Mouse (Mus musculus) liver, embryonic 12.5 days (tissue): Measurements from ENCODE around the gene Lekr1. TPM values are rescaled to one million over a fixed set of nuclear protein-coding genes. Genes with fewer than 3 reads are reported as not detected.

Experiments
- ATAC-seq: fragments of 200-750 bp; cut with Nextera tagmentation; 2 replicates; pipeline ENCODE4 v1.8.0; 2017; ENCODE audit warnings: moderate number of reproducible peaks, mild to moderate bottlenecking, moderate library complexity
- H3K27ac ChIP-seq: fragments of 300-500 bp; sonication (generic); 2 replicates; pipeline ENCODE4 v1.5.1; 2016; ENCODE audit warnings: mild to moderate bottlenecking
- H3K27me3 ChIP-seq: fragments of 300-500 bp; sonication (generic); replicated peaks from 2 replicates; pipeline ENCODE4 v1.6.1; 2016; ENCODE audit warnings: mild to moderate bottlenecking, moderate library complexity
- H3K36me3 ChIP-seq: fragments of 300-500 bp; sonication (generic); 2 replicates; pipeline ENCODE4 v1.6.1; 2016; ENCODE audit warnings: mild to moderate bottlenecking, moderate library complexity
- H3K4me1 ChIP-seq: fragments of 300-500 bp; sonication (generic); 2 replicates; pipeline ENCODE4 v1.6.1; 2016
- H3K4me2 ChIP-seq: fragments of 300-500 bp; sonication (generic); 2 replicates; pipeline ENCODE4 v1.6.1; 2016; ENCODE audit warnings: mild to moderate bottlenecking, moderate library complexity
- H3K4me3 ChIP-seq: fragments of 300-500 bp; sonication (generic); 2 replicates; pipeline ENCODE4 v1.5.1; 2016; ENCODE audit warnings: mild to moderate bottlenecking, moderate library complexity
- H3K9ac ChIP-seq: fragments of 300-500 bp; sonication (generic); 2 replicates; pipeline ENCODE4 v1.6.1; 2016; ENCODE audit warnings: mild to moderate bottlenecking, moderate library complexity
- H3K9me3 ChIP-seq: fragments of 300-500 bp; sonication (generic); replicated peaks from 2 replicates; pipeline ENCODE4 v1.6.1; 2016; ENCODE audit warnings: mild to moderate bottlenecking, moderate library complexity
- WGBS: fragments of 180-500 bp; shearing (Covaris S2); methylation state at CpG from one replicate; pipeline ENCODE4 v1.1.7; 2016; ENCODE audit not compliant: insufficient replicate concordance; 5-methylcytosine and 5-hydroxymethylcytosine counted together
- polyA plus RNA-seq: library from polyadenylated mRNA; unstranded; fragments of >200 nt; fragmentation: Nextera tagmentation; extraction: Ambion mirVana; gene quantifications from 2 replicates; pipeline ENCODE4 v1.2.1, GENCODE M21; 2016

Gene Lekr1
- polyA plus RNA-seq, 1 experiment from 2014 or later, result 1.9 TPM

DNA sequence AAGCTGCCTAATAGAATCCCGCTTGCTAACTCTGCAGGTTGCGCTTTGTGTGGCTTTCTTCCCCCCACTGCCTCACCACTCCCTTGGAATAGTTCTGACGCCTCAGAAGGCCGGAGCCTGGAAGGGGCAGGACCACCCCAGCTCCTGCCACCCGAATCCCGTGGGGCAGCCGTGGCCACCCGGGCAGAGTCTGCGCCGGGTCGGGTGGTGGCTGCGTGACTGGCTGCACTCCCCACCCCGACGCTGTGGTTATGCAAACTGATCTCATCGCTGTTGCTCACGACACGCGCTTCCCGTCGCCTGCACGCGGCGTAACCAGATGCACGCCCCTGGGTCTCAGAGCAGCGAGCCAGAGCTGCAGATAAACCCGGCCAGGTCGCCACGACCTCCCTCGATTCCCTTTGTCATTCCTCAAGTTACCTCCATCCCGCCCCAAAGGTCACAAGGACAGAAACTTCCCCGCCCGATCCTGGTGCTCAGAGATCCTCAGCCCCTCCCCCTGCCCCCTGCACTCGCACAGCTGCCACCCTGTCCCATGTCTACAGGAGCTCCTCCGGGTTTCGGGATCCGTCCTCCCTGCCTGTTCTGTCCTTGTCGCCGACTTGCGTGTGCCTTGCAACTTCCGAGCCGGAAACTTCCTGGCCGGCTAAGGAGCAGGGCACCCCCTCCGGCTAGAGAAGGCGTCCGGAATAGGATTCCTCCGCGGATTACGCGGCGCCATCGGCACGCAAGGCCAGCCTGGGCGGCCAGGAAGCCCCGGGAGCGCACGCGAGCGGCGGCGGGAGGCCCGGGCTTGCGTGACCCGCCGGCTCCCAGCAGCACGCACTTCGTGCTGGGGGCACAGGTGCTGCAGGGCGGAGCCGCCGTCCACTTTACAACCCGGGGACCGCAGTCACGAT lies 7.1 kb upstream of the Lekr1 start:
- ATAC-seq, result peak; percentile 71
- Histone ChIP-seq H3K9ac (peak overlapping the region; percentile 62), H3K9me3 (no peaks in the 10 kb centered on the region), H3K27me3 (peaks cover 51% of the 10 kb centered on the region), H3K4me2 (peak overlapping the region; percentile 87), H3K27ac (peak overlapping the region; percentile 51; the same call in 1 of the 2 replicates), H3K4me3 (peak overlapping the region; percentile 60), H3K4me1 (peaks cover 18% of the 10 kb centered on the region), H3K36me3 (no peaks in the 10 kb centered on the region)
- WGBS, result 1% methylated on average over 72 of the region's 72 CpGs

DNA sequence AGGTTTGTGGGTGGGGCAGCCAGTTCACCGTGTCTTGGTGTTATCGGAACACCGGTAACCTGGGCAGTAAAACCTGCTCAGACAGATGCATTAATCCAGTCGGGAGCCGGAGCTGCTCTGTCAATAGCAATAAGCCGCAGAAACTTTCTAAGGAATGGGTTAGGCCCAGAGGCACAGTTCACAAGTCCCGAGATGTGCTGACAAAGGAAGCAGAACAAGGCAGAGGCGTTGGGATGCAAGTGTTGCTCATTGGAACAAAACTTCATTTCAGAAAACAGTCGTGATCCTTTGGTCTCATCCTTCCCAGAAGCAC lies 6.5 kb upstream of the Lekr1 start:
- H3K27me3 ChIP-seq, result peaks cover 51% of the 10 kb centered on the region
- H3K4me1 ChIP-seq, result peaks cover 18% of the 10 kb centered on the region
- ATAC-seq, result no peak
- 6% methylated on average over 9 of the region's 9 CpGs for WGBS
- H3K27ac ChIP-seq, result 0 out of 2 replicates have a peak overlapping the region, but pooled peaks have one; percentile 51
- H3K9ac ChIP-seq, result peak overlapping the region; percentile 62
- H3K4me3 ChIP-seq, result peak overlapping the region; percentile 60
- no peaks in the 10 kb centered on the region for H3K9me3 ChIP-seq
- H3K36me3 ChIP-seq, result no peaks in the 10 kb centered on the region
- H3K4me2 ChIP-seq, result peak overlapping the region; percentile 87

DNA sequence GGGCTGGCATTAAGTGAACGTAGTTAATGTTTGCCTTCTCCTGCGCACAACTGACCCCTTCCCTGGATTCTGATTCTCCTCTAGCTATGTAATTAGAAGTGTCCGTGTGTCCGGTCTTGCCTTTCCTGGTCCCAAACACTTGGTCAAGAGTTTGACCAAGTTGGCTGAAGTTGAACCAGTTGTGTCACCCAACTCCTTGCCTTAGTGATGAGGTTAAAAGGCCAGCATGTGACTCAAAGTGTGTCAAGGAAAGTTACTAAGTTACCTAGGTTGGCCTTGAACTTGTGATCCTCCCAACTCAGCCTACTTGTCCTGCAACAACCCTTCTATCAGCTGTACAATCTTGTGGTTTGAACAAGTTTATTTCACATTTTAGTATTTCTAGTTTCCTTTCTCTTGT lies 5.7 kb upstream of the Lekr1 start:
- H3K27ac ChIP-seq, result no peak overlapping the region
- H3K9ac ChIP-seq, result no peak overlapping the region
- H3K4me3 ChIP-seq, result no peak overlapping the region
- ATAC-seq, result no peak
- no peak overlapping the region for H3K4me2 ChIP-seq
- peaks cover 15% of the 10 kb centered on the region for H3K4me1 ChIP-seq
- H3K9me3 ChIP-seq, result no peaks in the 10 kb centered on the region
- peaks cover 51% of the 10 kb centered on the region for H3K27me3 ChIP-seq
- no peaks in the 10 kb centered on the region for H3K36me3 ChIP-seq
- WGBS, result 85% methylated on average over 4 of the region's 4 CpGs

DNA sequence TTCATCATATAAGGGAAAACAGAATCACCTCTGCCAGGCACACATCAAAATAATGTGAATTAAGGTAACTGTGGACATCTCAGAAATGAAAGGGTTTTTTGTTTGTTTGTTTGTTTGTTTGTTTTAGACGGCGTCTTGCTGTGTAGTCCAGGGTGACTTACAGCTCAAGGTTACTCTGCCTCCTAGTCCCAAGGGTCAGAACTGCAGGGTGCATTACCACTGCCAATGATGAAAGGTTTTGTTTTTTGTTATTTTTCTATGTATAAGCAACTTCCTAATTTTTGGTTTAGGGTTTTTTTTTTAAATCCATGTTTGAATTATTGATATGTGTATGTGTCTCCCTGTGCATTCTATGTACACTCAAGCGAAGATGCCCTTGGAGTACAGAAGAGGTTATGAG lies 4.3 kb upstream of the Lekr1 start:
- H3K4me2 ChIP-seq, result no peak overlapping the region
- H3K9ac ChIP-seq, result no peak overlapping the region
- no peaks in the 10 kb centered on the region for H3K36me3 ChIP-seq
- no peak for ATAC-seq
- H3K4me1 ChIP-seq, result peaks cover 29% of the 10 kb centered on the region
- H3K27ac ChIP-seq, result no peak overlapping the region
- H3K27me3 ChIP-seq, result peaks cover 41% of the 10 kb centered on the region
- H3K4me3 ChIP-seq, result no peak overlapping the region
- no peaks in the 10 kb centered on the region for H3K9me3 ChIP-seq
- WGBS, result 67% methylated on average over 3 of the region's 3 CpGs

DNA sequence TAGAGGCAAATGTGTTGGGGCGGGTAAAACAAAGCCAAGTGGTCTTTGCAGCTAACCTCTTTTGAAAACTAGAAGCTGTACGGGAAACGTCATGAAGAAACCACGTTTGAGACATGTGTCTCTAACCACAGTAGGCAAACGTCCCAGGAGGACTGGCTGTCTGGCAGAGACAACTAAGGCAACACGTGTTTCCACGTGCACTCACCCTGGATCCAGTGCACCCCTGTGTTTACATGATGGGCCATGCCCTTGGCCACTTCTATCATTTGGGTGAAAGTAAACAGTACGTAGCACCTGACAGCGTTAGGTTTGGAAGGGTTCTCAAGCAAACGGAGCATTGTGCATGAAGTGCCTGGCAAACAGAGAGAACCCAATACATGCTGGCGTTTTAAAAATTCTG lies 2.9 kb upstream of the Lekr1 start:
- 48% methylated on average over 11 of the region's 11 CpGs for WGBS
- Histone ChIP-seq H3K27ac (no peak overlapping the region), H3K9me3 (no peaks in the 10 kb centered on the region), H3K4me1 (peaks cover 30% of the 10 kb centered on the region), H3K4me2 (no peak overlapping the region), H3K27me3 (peaks cover 28% of the 10 kb centered on the region), H3K36me3 (no peaks in the 10 kb centered on the region), H3K4me3 (no peak overlapping the region), H3K9ac (no peak overlapping the region)
- no peak for ATAC-seq

DNA sequence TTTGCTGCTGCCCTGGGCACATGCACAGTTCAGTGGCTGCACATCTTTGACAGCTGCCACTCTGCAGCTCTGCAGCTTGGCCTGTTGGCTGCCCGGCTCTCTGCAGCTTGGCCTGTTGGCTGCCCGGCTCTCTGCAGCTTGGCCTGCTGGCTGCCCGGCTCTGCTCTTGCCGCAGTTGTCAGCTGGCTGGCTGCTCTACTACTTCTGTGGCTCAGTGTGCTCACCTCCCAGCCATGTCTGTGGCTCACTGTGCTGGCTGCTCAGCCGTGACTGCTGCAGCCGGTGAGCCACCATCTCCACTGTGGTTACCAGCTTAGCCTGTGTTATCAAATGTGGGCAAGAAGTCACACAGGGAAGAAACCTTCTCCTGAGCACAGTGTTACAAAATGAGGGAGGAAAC lies 4.2 kb downstream of the Lekr1 start:
- ATAC-seq, result no peak
- H3K9ac ChIP-seq, result no peak overlapping the region
- peaks cover 15% of the 10 kb centered on the region; the same call in 1 of the 2 replicates for H3K4me1 ChIP-seq
- H3K36me3 ChIP-seq, result no peaks in the 10 kb centered on the region
- no peak overlapping the region for H3K27ac ChIP-seq
- no peak overlapping the region for H3K4me2 ChIP-seq
- no peaks in the 10 kb centered on the region for H3K9me3 ChIP-seq
- no peaks in the 10 kb centered on the region for H3K27me3 ChIP-seq
- H3K4me3 ChIP-seq, result no peak overlapping the region
- 58% methylated on average over 6 of the region's 6 CpGs for WGBS

DNA sequence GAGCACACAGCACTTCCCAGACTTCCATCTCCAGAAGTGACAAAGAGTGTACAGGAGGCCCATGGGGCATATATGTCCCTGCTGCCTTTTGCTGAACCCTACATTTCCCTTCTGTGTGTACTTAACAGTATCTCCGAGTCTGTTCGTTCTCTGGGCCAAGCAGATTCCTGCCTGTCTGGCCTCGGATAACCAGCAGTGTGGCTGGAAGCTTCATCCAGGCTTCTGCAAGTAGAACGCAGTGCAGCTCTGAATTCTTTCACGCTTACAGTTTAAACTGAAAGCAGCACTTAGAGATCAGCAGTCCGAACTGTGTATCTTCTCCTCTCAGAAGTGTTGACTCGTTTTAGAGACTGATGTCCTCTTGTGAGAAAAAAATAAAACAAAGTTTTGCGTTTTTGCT lies 7.7 kb downstream of the Lekr1 start:
- no peak overlapping the region for H3K9ac ChIP-seq
- no peaks in the 10 kb centered on the region for H3K4me1 ChIP-seq
- no peak for ATAC-seq
- no peak overlapping the region for H3K27ac ChIP-seq
- H3K4me2 ChIP-seq, result no peak overlapping the region
- no peak overlapping the region for H3K4me3 ChIP-seq
- no peaks in the 10 kb centered on the region for H3K9me3 ChIP-seq
- no peaks in the 10 kb centered on the region for H3K36me3 ChIP-seq
- no peaks in the 10 kb centered on the region for H3K27me3 ChIP-seq
- WGBS, result 50% methylated on average over 8 of the region's 8 CpGs

DNA sequence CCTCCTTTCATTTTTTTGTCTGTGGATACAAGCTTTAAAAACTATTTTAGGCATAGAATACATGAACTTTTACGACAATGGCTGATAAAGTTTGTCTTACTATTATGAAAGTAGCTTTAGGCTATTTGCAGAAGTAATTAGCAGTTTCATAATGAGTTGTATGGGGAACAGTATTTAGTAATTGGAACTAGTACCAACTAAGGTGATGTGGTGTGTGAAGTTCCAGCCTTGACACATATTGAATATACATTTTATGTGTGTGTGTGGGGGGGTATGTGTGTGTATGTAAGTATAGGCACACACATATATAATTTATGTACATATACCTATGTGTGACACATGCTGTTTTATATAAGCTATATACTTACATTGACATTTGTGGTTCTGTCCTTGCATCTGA lies 14.6 kb downstream of the Lekr1 start:
- no peaks in the 10 kb centered on the region for H3K36me3 ChIP-seq
- WGBS, result 69% methylated on average over 1 of the region's 1 CpGs
- no peak overlapping the region for H3K4me2 ChIP-seq
- H3K4me1 ChIP-seq, result no peaks in the 10 kb centered on the region
- H3K9me3 ChIP-seq, result no peaks in the 10 kb centered on the region
- ATAC-seq, result no peak
- no peak overlapping the region for H3K4me3 ChIP-seq
- H3K27ac ChIP-seq, result no peak overlapping the region
- no peaks in the 10 kb centered on the region for H3K27me3 ChIP-seq
- no peak overlapping the region for H3K9ac ChIP-seq

DNA sequence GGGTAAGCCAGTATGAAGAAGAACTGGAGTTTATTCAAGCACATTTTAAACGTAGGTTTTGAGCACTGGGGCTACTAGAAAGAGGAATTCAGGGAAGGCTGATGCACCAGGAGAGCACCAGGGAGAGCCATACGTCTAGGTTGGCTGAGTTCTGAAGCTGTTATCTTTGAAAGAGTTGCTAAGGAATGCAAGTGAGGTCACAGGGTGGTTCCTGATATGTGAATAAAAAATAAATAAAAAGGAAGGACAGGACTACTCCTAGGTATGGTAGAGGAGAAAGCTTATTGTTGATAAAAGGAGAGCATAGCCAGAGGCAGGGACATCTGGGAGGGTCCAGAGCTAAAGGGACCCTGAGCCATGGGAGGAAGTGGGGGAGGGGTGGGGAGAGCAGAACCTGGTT lies 23.7 kb downstream of the Lekr1 start:
- Histone ChIP-seq H3K36me3 (no peaks in the 10 kb centered on the region), H3K4me1 (no peaks in the 10 kb centered on the region), H3K9ac (no peak overlapping the region), H3K27me3 (no peaks in the 10 kb centered on the region), H3K4me3 (no peak overlapping the region), H3K27ac (no peak overlapping the region), H3K9me3 (no peaks in the 10 kb centered on the region), H3K4me2 (no peak overlapping the region)
- ATAC-seq, result no peak
- WGBS, result 30% methylated on average over 2 of the region's 2 CpGs

DNA sequence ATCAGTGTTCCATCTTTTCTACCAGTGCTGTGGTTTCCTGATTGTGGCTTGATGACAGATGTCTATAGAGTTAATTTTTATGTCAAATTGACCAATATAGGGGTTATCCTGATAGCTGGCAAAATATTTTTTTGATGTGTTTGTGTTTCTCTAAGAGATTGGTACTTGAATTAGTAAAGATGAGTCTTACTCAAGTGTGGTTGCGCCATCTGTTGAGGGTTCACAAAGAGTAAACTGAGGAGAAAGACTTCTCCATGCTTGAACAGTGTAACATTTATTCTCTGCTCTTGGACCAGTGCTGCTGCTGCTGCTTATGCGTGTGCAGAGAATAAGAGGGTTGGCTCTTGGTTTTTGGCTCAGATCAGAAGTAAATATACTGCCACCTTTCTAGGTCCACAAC lies 24.8 kb downstream of the Lekr1 start:
- H3K27ac ChIP-seq, result no peak overlapping the region
- H3K9ac ChIP-seq, result no peak overlapping the region
- ATAC-seq, result no peak
- no peak overlapping the region for H3K4me2 ChIP-seq
- H3K4me3 ChIP-seq, result no peak overlapping the region
- WGBS, result 79% methylated on average over 2 of the region's 2 CpGs
- no peaks in the 10 kb centered on the region for H3K36me3 ChIP-seq
- H3K4me1 ChIP-seq, result no peaks in the 10 kb centered on the region
- no peaks in the 10 kb centered on the region for H3K9me3 ChIP-seq
- H3K27me3 ChIP-seq, result no peaks in the 10 kb centered on the region

DNA sequence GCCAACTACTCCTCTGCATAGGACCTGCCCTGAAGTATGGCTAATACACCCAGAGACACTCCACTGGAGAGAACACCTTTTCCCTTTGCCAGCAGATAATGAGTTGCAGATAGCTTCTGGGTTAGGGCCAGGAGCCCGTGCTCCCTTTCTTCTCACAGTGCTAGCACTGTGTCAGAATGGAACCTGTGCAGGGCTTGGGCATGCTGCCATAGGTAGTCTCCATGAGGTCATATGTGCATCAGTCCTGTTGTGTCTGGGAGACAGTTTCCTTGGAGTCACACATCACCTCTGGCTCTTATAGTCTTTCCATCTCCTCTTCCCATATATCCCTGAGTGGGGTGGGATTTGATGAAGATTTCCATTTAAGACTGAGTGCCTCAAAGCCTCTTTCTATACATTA lies 33.7 kb downstream of the Lekr1 start:
- no peaks in the 10 kb centered on the region for H3K27me3 ChIP-seq
- H3K4me2 ChIP-seq, result no peak overlapping the region
- no peak overlapping the region for H3K9ac ChIP-seq
- no peaks in the 10 kb centered on the region for H3K4me1 ChIP-seq
- WGBS, result 67% methylated on average over 1 of the region's 1 CpGs
- H3K27ac ChIP-seq, result no peak overlapping the region
- ATAC-seq, result no peak
- no peaks in the 10 kb centered on the region for H3K9me3 ChIP-seq
- no peak overlapping the region for H3K4me3 ChIP-seq
- H3K36me3 ChIP-seq, result no peaks in the 10 kb centered on the region

DNA sequence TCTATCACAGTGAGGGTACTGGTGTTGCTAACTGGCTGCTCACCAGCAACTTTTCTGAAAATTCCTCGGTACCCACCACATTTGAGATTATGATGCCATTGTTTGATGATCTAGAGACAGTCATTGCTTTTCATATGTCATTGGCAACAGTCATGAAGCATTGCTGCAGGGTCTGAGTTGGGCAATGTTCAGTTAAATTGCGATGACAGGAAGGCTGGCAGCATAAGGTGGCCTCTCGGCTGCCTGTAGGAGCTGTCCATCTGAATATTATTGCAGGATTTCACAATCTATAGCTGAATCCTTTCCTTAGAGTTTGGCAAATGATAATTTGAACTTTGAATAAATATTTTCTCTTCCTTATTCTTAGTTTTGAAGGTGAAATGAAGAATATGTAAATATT lies 48.3 kb downstream of the Lekr1 start:
- WGBS, result 68% methylated on average over 3 of the region's 3 CpGs

DNA sequence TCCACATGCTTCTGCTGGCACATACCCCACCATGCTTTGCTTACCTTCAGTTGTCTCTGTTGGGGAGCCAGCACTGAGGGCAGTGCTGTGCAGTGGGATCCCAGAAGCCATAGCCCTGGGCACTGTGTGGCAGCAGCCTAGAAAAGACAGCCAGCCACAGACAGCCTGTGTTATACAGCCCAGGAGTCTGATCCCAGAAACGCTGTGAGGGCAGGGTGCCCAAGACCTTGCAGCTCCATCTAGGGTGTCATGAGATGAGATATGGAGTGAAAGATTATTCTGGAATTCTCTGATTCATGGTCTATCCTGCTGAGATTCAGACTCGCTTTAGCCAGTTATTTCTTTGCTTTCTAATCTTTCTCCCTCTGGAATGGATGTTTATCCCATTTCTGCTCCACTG lies 51.4 kb downstream of the Lekr1 start:
- Histone ChIP-seq H3K36me3 (no peaks in the 10 kb centered on the region), H3K27me3 (no peaks in the 10 kb centered on the region)
- 54% methylated on average over 2 of the region's 2 CpGs for WGBS

More for the DNA sequence above, 48.3 kb downstream of the Lekr1 start:
- Histone ChIP-seq H3K9me3 (no peaks in the 10 kb centered on the region), H3K27ac (no peak overlapping the region), H3K4me1 (no peaks in the 10 kb centered on the region), H3K36me3 (no peaks in the 10 kb centered on the region), H3K4me2 (no peak overlapping the region), H3K4me3 (no peak overlapping the region), H3K27me3 (no peaks in the 10 kb centered on the region), H3K9ac (no peak overlapping the region)
- no peak for ATAC-seq

More for the DNA sequence above, 51.4 kb downstream of the Lekr1 start:
- H3K4me3 ChIP-seq, result no peak overlapping the region
- H3K4me1 ChIP-seq, result no peaks in the 10 kb centered on the region
- H3K27ac ChIP-seq, result no peak overlapping the region
- no peak overlapping the region for H3K4me2 ChIP-seq
- H3K9me3 ChIP-seq, result no peaks in the 10 kb centered on the region
- H3K9ac ChIP-seq, result no peak overlapping the region
- ATAC-seq, result no peak
